Mouse (Mus musculus): ENCODE results near the gene Rbx1.

- TF ChIP-seq CTCF (IDR thresholded peaks at IDR 0.05; ENCODE audit: extremely low read depth, insufficient read length, insufficient replicate concordance, low read depth, low read length) = no peak
- no peak for TF ChIP-seq POLR2A (IDR thresholded peaks at IDR 0.05; ENCODE audit: low read depth, low read length)
Measured at GRCm38 (mm10) chr15:81515221-81515620, 49.1 kb downstream of the Rbx1 start.
